Mouse (Mus musculus): ENCODE data around the gene Gm3055.
"Not testable (repeated sequence)": the region's sequence is repeated elsewhere in the genome, so short reads cannot be mapped to it uniquely, and the experiment has no call there.

Gm3055 gene

GRCm38 (mm10) chr10:81770506-81771403, at the start of gene Gm3055:
TSS of gene Gm3055 (minus strand) at chr10:81771161.
- in situ Hi-C loops (cut with MboI, MseI), result not testable (repeated sequence)

- in situ Hi-C loops (cut with MboI, MseI), result loop anchor here in 1 of 2 experiments (5.0 kb wide), 2 partner anchors 35 to 170 kb away; no protein-coding TSS in a partner anchor
These were observed 40.9 kb upstream of the Gm3055 start, which contains the start of gene Gm4767 for GRCm38 (mm10) chr10:81811899-81812298. TSS of gene Gm4767 (plus strand) at chr10:81812186.

GRCm38 (mm10) chr10:81771404-81771777, 430 bp upstream of the Gm3055 start:
- in situ Hi-C loops (cut with MboI, MseI), result not testable (repeated sequence)

GRCm38 (mm10) chr10:81704531-81705301, 66.2 kb downstream of the Gm3055 start, which contains the start of gene Zfp433:
TSS of gene Zfp433 (plus strand) at chr10:81704825.
- in situ Hi-C loops (cut with MboI, MseI), result loop anchor here in 1 of 2 experiments (10.0 kb wide), 1 partner anchor 60 kb away; the partner anchor contains the start of gene Gm10778
